ENCODE assay signal across 10 mouse cellular contexts in the genomic region with DNA sequence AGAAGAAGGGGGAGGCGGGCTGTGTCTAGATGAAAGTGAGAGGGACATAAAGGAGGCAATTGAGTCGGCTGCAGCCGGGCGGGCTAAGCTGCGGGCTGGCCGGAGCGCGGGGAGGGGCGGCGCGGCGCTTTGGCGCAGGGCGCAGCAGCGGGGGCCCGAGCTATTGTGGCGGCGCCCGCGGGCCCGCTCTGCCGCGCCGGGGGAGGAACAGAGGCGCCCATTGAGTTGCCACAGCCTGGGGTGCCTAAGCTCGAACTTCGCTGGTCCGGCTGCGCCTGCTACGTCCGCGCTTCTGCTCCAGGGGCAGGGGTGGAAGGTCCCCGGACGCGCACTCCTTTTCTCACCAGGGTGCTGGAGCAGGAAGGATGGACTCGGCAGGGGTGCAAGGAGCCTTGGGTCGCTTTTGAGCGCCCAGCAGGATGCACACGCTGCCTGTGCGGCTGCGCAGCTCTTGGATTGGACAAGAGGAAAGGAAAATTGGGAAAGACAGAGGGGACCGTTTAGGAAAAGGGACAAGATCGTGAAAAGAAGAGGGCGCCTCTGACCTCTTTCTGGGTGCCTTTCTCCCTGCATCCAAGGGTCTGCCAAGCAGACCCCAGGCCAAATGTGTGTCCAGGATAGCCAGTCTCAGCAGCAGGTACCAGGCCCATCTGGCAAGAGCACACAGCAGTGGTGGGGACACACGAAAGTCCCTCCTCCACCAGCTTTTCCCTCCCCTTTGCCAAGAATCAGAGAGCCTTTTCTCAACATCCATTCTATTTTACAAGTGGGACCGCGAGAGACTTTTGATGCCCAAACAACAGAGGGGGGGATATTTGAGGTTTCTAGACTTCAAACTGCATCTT. TPM values are rescaled to one million over a fixed set of nuclear protein-coding genes. Genes with fewer than 3 reads are reported as not detected.
DNase-seq lines count a peak whose midpoint lies in the region; ATAC-seq and TF ChIP-seq lines count a peak whose summit lies in the region.
"Had no signal": no experiment of that assay in that cellular context is flagged by ENCODE, and none has a peak within 500 bp of the region (broad histone marks: within the 10 kb centered on the region; RNA-seq: fewer than 3 reads in every experiment).

No protein-coding gene starts in this region.

- H3K36me3 ChIP-seq in heart, embryonic 12.5 days = no peaks in the 10 kb centered on the region
- H3K36me3 ChIP-seq in ES-E14 (ENCODE audit: control insufficient read depth, insufficient read depth, low read length, poor library complexity, severe bottlenecking) = no peaks in the 10 kb centered on the region
- H3K36me3 ChIP-seq in forebrain, embryonic 15.5 days = no peaks in the 10 kb centered on the region
- no peaks in the 10 kb centered on the region for H3K36me3 ChIP-seq in midbrain, embryonic 13.5 days

- no peak for ATAC-seq in heart, embryonic 12.5 days (ENCODE audit: insufficient number of reproducible peaks, low FRiP score)
- peak; percentile 64 for ATAC-seq in forebrain, embryonic 15.5 days (replicated peaks)
- ATAC-seq in midbrain, embryonic 13.5 days = peak; percentile 90
- ATAC-seq: CD4-positive, CD25-positive, alpha-beta regulatory T cell, adult 4 months had no signal

- H3K9ac ChIP-seq in heart, embryonic 12.5 days = no peak overlapping the region; the same call in 1 of the 2 replicates
- no peak overlapping the region for H3K9ac ChIP-seq in ES-E14 (ENCODE audit: insufficient read depth, low read depth, low read length, poor library complexity, severe bottlenecking)
- H3K9ac ChIP-seq in forebrain, embryonic 15.5 days (replicated peaks) = 0 out of 2 replicates have a peak overlapping the region, but pooled peaks have one; percentile 19
- peak overlapping the region; percentile 78 for H3K9ac ChIP-seq in midbrain, embryonic 13.5 days (replicated peaks)

- no peak for DNase-seq in heart, postnatal 36 days
- DNase-seq in ES-E14 (ENCODE audit: low read depth, low spot score) = no peak
- DNase-seq in thymus, postnatal 4 days = no peak
- DNase-seq in kidney, adult 18-20 months = no peak
- DNase-seq in frontal cortex, postnatal 10 days (ENCODE audit: low spot score in 2 of 2) = no peak
- DNase-seq: kidney, postnatal 4 days had no signal

- no peaks in the 10 kb centered on the region for H3K9me3 ChIP-seq in heart, embryonic 12.5 days (replicated peaks)
- H3K9me3 ChIP-seq in ES-E14 (ENCODE audit: control insufficient read depth, insufficient read depth, low read depth, low read length) = no peaks in the 10 kb centered on the region
- H3K9me3 ChIP-seq in forebrain, embryonic 15.5 days = no peaks in the 10 kb centered on the region
- no peaks in the 10 kb centered on the region for H3K9me3 ChIP-seq in midbrain, embryonic 13.5 days

- no peak overlapping the region for H3K27ac ChIP-seq in heart, embryonic 12.5 days (ENCODE audit: poor library complexity, severe bottlenecking)
- no peak overlapping the region for H3K27ac ChIP-seq in ES-E14 (ENCODE audit: insufficient read depth, low read depth, low read length, poor library complexity, severe bottlenecking)
- no peak overlapping the region for H3K27ac ChIP-seq in forebrain, embryonic 15.5 days (replicated peaks)
- peak overlapping the region; percentile 93 for H3K27ac ChIP-seq in midbrain, embryonic 13.5 days

- intact Hi-C loops in heart, postnatal 36 days (cut with DNase I) = no loop called here

- peak overlapping the region; percentile 64 for H3K4me2 ChIP-seq in heart, embryonic 12.5 days
- peak overlapping the region; percentile 38 for H3K4me2 ChIP-seq in forebrain, embryonic 15.5 days (replicated peaks)
- peak overlapping the region; percentile 75 for H3K4me2 ChIP-seq in midbrain, embryonic 13.5 days (replicated peaks)

- WGBS in heart, embryonic 12.5 days = 1% methylated on average over 47 of the region's 47 CpGs
- WGBS in forebrain, embryonic 15.5 days = under 1% methylated on average over 47 of the region's 47 CpGs
- under 1% methylated on average over 39 of the region's 47 CpGs for WGBS in midbrain, embryonic 13.5 days

- peak overlapping the region; percentile 33 for H3K4me3 ChIP-seq in heart, embryonic 12.5 days
- H3K4me3 ChIP-seq in ES-E14 (ENCODE audit: insufficient read depth in 1 of 2, low read depth in 1 of 2, low read length in 2 of 2, poor library complexity in 1 of 2, severe bottlenecking in 1 of 2) = peak overlapping the region; percentile 41 to 53; a peak in 3 of 4 replicates
- peak overlapping the region; percentile 25 for H3K4me3 ChIP-seq in forebrain, embryonic 15.5 days
- H3K4me3 ChIP-seq in midbrain, embryonic 13.5 days (replicated peaks) = peak overlapping the region; percentile 58

- H3K27me3 ChIP-seq in heart, embryonic 12.5 days (replicated peaks) = peaks cover 89% of the 10 kb centered on the region
- H3K27me3 ChIP-seq in forebrain, embryonic 15.5 days = peaks cover 94% of the 10 kb centered on the region
- peaks cover 78% of the 10 kb centered on the region for H3K27me3 ChIP-seq in midbrain, embryonic 13.5 days

- H3K4me1 ChIP-seq in heart, embryonic 12.5 days (replicated peaks) = peaks cover 10% of the 10 kb centered on the region; the same call in 1 of the 2 replicates
- 0 out of 4 replicates have a peak, but pooled peaks cover 0 to 2% of the 10 kb centered on the region in 2 experiments for H3K4me1 ChIP-seq in ES-E14 (ENCODE audit: control insufficient read depth in 2 of 2, insufficient read depth in 2 of 2, low read length in 2 of 2, poor library complexity in 1 of 2)
- H3K4me1 ChIP-seq in forebrain, embryonic 15.5 days = peaks cover 12% of the 10 kb centered on the region
- peaks cover 45% of the 10 kb centered on the region for H3K4me1 ChIP-seq in midbrain, embryonic 13.5 days (replicated peaks)

- in situ Hi-C loops in ES-E14 (cut with MboI; ENCODE audit: low sequenced_read_pairs in 2 of 2, unreplicated experiment in 2 of 2) = no loop called here

TF ChIP-seq in ES-E14, 5 proteins besides CTCF, POLR2A, EP300 and RAD21:
- TF ChIP-seq MAFK (IDR thresholded peaks at IDR 0.05; ENCODE audit: insufficient read depth, low read depth, low read length) = no peak
TF ChIP-seq in ES-E14: peak in this region for 0.

RNA-seq across cellular contexts. Expression of a gene that starts 7.2 kb away (rescaled TPM):
- polyA plus RNA-seq in heart, embryonic 12.5 days (2016; fragmentation: Nextera tagmentation; extraction: Ambion mirVana) = 0.10 and 0.12 TPM in 2 replicates
- not detected for total RNA-seq in heart, postnatal 36 days (2021)
- 0.21 and 0.71 TPM in 2 replicates for total RNA-seq in ES-E14 (2012; rRNA removed)
- 0.19 and 0.70 TPM in 2 replicates for polyA plus RNA-seq in forebrain, embryonic 15.5 days (2015; fragmentation: Nextera tagmentation; extraction: Ambion mirVana)
- 30.4 and 35.6 TPM in 2 replicates for polyA plus RNA-seq in midbrain, embryonic 13.5 days (2015; fragmentation: Nextera tagmentation; extraction: Ambion mirVana)
- polyA plus RNA-seq: CD4-positive, CD25-positive, alpha-beta regulatory T cell, adult 4 months had no signal

Comparison
In these comparisons a context has a peak if more than half of its experiments do, and no peak if none do; other contexts are left out.
1. H3K9ac ChIP-seq: peak in forebrain, embryonic 15.5 days (single experiment) and midbrain, embryonic 13.5 days (single experiment); none in heart, embryonic 12.5 days (single experiment) and ES-E14 (single experiment).
2. RNA of a gene that starts 7.2 kb away (polyA plus RNA-seq): 30.4 to 35.6 TPM in midbrain, embryonic 13.5 days; 0.19 to 0.70 TPM in forebrain, embryonic 15.5 days and 0.10 to 0.12 TPM in heart, embryonic 12.5 days; every median in the first group is over 10 times any median in the second.
3. Peak in every context shown above with its lines, with median percentiles within 50 percentile points of each other: H3K4me2 ChIP-seq and H3K4me3 ChIP-seq.